Mouse (Mus musculus) inflammation-experienced regulatory T-cells (primary cell): ENCODE data around the gene Zfp12. TPM values are rescaled to one million over a fixed set of nuclear protein-coding genes. Genes with fewer than 3 reads are reported as not detected.

Experiments used
- polyA plus RNA-seq, 2 experiments: library from polyadenylated mRNA; unstranded; fragments of 100-300 nt; shearing (Covaris generic); gene quantifications; one replicate each; pipeline ENCODE4 v1.2.1; 2017

Zfp12 gene
- polyA plus RNA-seq, result 10 to 100 TPM; 20.9 to 27.8 TPM

DNA sequence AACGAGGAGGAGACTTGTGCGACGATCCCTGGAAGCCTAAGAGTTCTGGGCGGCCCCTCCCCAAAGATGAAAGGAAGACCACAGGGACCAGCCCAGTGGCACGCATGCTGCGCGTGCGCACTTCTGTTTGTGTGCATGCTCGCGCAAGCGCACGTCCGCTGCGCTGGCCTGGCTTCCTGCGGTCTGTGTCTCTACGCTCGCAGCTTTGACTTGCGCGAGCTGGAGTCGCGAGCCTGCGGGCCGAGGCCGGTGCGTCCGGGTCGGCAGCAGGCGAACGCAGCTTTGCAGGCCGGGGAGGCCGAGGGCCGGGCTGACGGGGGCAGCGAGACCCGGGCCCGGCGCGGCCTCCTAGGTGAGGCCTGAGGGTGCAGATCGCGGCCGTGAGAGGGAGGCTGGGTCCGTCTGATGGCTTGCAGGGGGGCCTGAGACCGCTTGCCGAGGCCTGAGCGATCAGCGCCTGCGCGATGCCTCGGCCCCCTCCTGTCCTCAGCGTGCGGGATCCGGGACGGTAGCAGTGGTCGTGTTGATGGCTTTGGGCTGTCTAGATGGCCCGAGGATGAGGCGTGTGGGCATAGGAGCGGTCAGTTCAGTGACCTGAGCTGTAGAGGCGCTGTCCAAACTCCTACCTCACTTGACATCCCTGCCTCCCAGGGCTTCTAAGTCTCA is at the start of gene Zfp12:
Gene Zfp12 (plus strand): TSS at position 136 of the 666 bp plus-strand sequence.

GRCm38 (mm10) chr5:143226790-143227189 is 8.2 kb upstream of the Zfp12 start, which contains the start of gene Spdye4a:
Gene Spdye4a, minus strand, starts transcription at chr5:143226890.

DNA sequence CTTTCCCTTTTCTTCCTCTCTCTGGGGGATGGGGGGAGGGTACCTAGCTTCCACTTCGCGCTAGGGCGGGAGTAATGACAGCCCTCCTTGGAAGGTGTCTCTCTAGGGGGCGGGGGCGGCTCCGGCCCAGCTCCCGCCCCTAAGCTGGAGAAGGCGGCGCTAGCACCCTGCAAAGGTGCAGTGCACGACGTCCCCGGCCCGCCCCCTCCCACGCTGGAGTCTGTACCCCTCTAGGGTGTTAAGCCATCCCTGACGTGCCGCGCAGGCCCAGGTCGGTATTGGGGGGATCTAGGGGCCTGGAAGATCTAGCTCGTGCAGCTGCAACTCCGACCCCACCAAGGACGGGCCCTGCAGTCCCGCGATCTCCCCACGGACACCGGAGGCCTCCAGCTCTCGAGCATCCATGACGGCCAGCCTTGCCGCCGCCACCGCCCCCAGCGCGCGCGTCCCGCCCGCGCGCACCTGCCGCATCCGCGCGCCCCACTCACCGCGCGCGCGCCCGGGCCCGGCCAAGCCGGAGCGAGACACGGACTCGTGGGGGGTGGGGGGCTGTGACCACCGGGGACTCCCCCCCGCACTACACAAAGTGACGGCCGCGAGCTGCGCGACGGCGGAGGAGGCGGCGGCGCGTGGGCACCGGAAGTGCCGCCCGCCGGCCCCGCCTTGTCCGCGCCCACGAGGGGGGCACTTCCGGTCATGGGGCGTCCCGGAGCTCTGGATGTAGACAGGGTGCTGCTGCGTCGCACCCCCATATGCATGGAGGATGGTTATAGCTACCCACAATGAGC is 34.6 kb downstream of the Zfp12 start, which contains the start of gene Zfp316:
Gene Zfp316 (minus strand): TSS at position 660 of the 788 bp plus-strand sequence.

DNA sequence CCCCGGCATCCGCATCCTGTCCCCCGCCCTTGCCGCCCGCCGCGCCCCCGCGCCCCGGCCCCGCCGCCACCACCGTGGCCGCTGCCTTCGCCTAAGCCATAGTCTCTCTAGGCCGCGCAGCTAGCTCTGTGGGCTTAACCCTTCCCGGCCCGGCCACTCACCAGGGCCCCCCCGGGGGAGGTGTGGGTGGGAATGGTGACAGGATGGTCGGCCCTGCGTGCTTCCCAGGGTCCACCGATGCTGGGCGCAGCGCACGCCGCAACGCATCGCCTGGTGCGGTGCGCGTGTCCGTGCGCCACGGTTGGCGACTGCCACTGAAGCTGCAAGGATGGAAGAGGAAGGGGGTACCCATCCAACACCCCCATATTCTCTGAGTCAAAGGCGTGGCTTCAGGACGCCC is 58.4 kb downstream of the Zfp12 start, which contains the start of gene Zfp853:
Gene Zfp853 (minus strand): TSS at position 220 of the 400 bp plus-strand sequence.

Other genes starting within 250 kb of the Zfp12 start
- gene Rnf216, start 122.2 kb upstream of the Zfp12 start, polyA plus RNA-seq, result 10 to 100 TPM; 37.3 to 58.6 TPM
- under 1 TPM; 0.28 to 0.81 TPM for gene Olfr718-ps1, start 87.6 kb upstream of the Zfp12 start, polyA plus RNA-seq
- gene Rbak, start 54.4 kb upstream of the Zfp12 start, polyA plus RNA-seq, result 10 to 100 TPM; 15.8 to 16.5 TPM
- gene Spdye4b, start 54.1 kb upstream of the Zfp12 start, polyA plus RNA-seq, result 1 to 10 TPM in 1 of 2 experiments, under 1 TPM in 1; 0.18 to 1.6 TPM
- under 1 TPM; 0.17 to 0.21 TPM for gene Spdye4a, start 8.3 kb upstream of the Zfp12 start, polyA plus RNA-seq
- 1 to 10 TPM; 3.1 to 4.5 TPM for gene Zfp316, start 34.9 kb downstream of the Zfp12 start, polyA plus RNA-seq
- gene Zfp853, start 58.5 kb downstream of the Zfp12 start, polyA plus RNA-seq, result not detected
- 10 to 100 TPM; 38.4 to 61.0 TPM for gene E130309D02Rik, start 80.2 kb downstream of the Zfp12 start, polyA plus RNA-seq
- gene Zdhhc4, start 94.1 kb downstream of the Zfp12 start, polyA plus RNA-seq, result 10 to 100 TPM; 87.8 to 96.0 TPM
- gene Grid2ip, start 122.2 kb downstream of the Zfp12 start, polyA plus RNA-seq, result 1 to 10 TPM in 1 of 2 experiments, not detected in 1; 1.1 TPM
- 10 to 100 TPM; 30.9 to 34.1 TPM for gene Kdelr2, start 168.7 kb downstream of the Zfp12 start, polyA plus RNA-seq
- gene Daglb, start 229.4 kb downstream of the Zfp12 start, polyA plus RNA-seq, result 10 to 100 TPM; 13.2 to 18.0 TPM